Mouse (Mus musculus) B cell, adult 62 days (primary cell): Measurements from ENCODE around the gene Ms4a7. TPM values are rescaled to one million over a fixed set of nuclear protein-coding genes. Genes with fewer than 3 reads are reported as not detected.

Experiments
- total RNA-seq: library from RNA; stranded (reverse); gene quantifications from 4 replicates; pipeline ENCODE4 v1.2.4, GENCODE M21; 2023

Ms4a7 gene
- total RNA-seq: 1.8 to 2.7 TPM (median 2.3 TPM) in 4 replicates

DNA sequence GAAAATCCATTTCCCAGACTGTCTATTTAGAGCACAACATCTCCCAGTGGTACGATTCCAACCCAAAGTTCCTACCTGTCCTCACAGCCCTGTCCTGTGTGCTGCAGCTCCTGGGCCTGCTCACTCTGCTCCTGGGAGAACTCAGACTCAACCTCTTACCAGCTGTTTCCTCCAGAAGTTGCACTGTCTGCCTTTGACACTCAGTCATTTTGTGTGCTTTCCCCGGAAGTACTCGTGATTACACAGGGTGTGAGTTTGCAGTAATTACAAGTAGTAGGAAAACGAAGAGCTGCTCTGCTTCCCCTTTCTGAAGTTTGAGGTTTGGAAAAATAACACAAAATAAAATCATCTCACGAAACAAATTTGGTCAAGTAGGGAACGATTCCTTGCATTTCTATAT is at the start of gene Ms4a7:
TSS of gene Ms4a7 (minus strand) at position 215 of the 400 bp plus-strand sequence.

DNA sequence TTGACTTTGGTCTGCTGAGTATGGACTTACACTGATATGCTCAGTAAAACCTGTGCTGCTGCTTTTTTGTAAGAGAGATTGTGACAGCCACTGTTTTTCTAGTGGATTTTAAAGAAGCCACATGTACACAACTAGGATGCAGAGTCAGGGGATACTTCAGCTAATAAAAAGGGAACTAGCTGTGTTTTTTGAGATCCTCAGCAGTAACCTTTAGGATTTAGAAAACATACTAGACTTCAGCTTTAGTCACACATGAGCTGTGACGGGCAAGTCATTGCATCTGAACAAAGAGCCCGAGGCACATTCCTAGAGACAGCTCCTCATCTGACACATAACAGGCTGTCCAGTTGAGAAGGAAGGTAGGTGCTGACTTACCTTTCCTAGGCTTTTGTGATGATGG is 39.3 kb upstream of the Ms4a7 start, which contains the start of gene Ms4a4a:
TSS of gene Ms4a4a (plus strand) at position 251 of the 400 bp plus-strand sequence.

DNA sequence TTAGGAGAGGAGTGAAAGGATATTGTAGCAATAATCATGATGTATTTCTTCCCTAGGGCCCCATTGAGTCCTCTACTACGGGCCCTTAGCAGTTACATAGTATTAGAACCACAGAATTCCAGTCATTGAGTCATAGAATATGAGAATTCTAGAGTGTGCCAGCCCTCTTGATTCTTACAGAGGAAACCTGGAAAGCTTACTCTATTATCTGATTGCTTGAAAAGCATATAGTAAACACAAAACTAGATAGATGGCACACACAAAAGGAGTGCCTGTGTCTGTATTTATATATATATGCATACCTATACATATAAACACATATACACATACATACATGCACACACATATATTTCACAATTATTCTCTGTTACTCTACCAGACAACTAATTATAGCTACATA is 21.6 kb downstream of the Ms4a7 start, which contains the start of gene Ms4a14:
TSS of gene Ms4a14 (minus strand) at position 101 of the 400 bp plus-strand sequence.

DNA sequence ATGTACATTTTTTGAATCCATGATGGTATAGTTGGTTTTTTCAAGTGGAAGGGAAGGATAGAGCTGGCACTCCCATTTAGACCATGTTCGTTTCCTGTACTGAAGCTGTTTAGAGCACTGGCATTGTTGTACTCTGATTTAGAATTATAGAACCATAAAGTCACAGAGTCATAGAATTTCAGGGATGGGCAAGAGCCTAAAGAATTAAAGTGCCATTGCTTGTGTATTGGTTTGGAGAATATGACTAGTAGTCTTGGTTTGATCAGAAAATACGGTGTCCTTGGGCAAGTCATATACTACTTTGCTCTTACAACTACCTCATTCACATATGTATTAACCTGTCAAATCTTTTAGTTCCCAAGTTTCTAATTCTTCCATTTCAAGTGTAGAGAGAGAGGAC is 52.2 kb downstream of the Ms4a7 start, which contains the start of gene Ms4a5:
TSS of gene Ms4a5 (minus strand) at position 101 of the 400 bp plus-strand sequence.

Other genes with a start within 250 kb of the Ms4a7 start
- gene 1700017D01Rik, start 205.3 kb downstream of the Ms4a7 start, total RNA-seq: 0.21 TPM in 1 of 4 replicates, not detected in the others
- not detected in 4 replicates for gene 1700025F22Rik, start 170.8 kb downstream of the Ms4a7 start, total RNA-seq
- gene Ms4a13, start 139.4 kb downstream of the Ms4a7 start, total RNA-seq: not detected in 4 replicates
- gene Ms4a12, start 103.7 kb downstream of the Ms4a7 start, total RNA-seq: 0.55 to 1.2 TPM (median 0.81 TPM) in 4 replicates
- gene Ms4a1, start 69.9 kb downstream of the Ms4a7 start, total RNA-seq: 679 to 695 TPM (median 691 TPM) in 4 replicates
- not detected in 4 replicates for gene Ms4a5, start 52.3 kb downstream of the Ms4a7 start, total RNA-seq
- gene Ms4a14, start 21.7 kb downstream of the Ms4a7 start, total RNA-seq: 0.54 to 1.1 TPM (median 0.64 TPM) in 4 replicates
- 1.0 to 1.5 TPM (median 1.2 TPM) in 4 replicates for gene Ms4a4a, start 39.4 kb upstream of the Ms4a7 start, total RNA-seq
- gene Ms4a4c, start 68.6 kb upstream of the Ms4a7 start, total RNA-seq: 170 to 195 TPM (median 183 TPM) in 4 replicates
- 16.3 to 21.1 TPM (median 18.4 TPM) in 4 replicates for gene Ms4a4b, start 107.4 kb upstream of the Ms4a7 start, total RNA-seq
- 15.3 to 23.6 TPM (median 17.7 TPM) in 4 replicates for gene Ms4a6c, start 133.2 kb upstream of the Ms4a7 start, total RNA-seq
- 187 to 210 TPM (median 201 TPM) in 4 replicates for gene Gm8369, start 149.8 kb upstream of the Ms4a7 start, total RNA-seq
- gene Ms4a6b, start 180.4 kb upstream of the Ms4a7 start, total RNA-seq: 70.8 to 89.5 TPM (median 81.5 TPM) in 4 replicates
- 0.51 TPM in 1 of 4 replicates, not detected in the others for gene Ms4a4d, start 200.7 kb upstream of the Ms4a7 start, total RNA-seq